Mouse (Mus musculus): Measurements from ENCODE around the gene Gm43302. TPM values are rescaled to one million over a fixed set of nuclear protein-coding genes. Genes with fewer than 3 reads are reported as not detected.
"Not testable (repeated sequence)": the region's sequence is repeated elsewhere in the genome, so short reads cannot be mapped to it uniquely, and the experiment has no call there.

The Gm43302 gene
- polyA plus RNA-seq, 1 experiment, result 1.1 TPM

DNA sequence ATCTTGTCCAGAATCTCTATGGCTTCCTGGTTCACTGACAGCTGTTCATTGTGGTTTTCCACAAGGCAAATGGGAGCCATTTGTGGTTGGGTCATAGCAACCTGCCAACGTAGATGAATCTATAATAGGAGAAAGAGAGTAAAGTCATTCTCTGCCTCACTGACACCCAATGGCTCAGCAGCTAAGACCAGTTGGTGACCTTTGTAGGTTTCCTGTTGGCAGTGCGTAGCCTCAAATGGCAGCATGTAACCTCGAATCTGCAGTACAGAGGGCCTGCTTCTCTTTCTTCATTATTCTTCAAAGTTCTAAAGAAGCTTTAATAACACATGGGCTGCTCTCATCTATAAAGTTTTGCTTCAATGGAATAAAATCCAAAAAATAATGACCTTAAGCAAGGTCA is 57.5 kb downstream of the Gm43302 start:
- H3K36me3 ChIP-seq (ENCODE audit: control insufficient read depth, insufficient read depth, low read length); H3K27ac ChIP-seq (ENCODE audit: insufficient read depth, low read depth, low read length); H3K4me1 ChIP-seq (ENCODE audit: control insufficient read depth, insufficient read depth, insufficient read length, low read length); H3K4me3 ChIP-seq (ENCODE audit: low read depth, low read length); H3K27me3 ChIP-seq (ENCODE audit: control insufficient read depth, insufficient read depth, low read length): not testable (repeated sequence)
- 68% methylated on average over 3 of the region's 3 CpGs for WGBS

DNA sequence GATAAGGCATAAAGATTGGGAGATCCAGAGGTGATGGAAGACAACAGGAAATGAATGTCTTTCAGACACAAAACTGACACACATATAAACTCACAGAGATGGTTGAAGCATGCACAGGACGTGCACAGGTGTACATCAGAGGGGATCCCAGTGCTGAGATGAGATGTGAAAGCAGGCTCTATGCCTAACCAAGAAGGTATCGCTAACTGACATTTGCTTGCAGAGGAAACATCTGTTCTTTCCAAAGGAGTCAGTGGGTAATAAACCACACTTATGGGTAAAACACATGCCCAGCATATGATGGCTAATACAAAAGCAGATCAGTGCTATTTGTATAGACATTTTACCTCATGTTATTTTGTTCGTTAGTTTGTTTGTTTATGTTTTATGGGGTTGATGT is 84.5 kb downstream of the Gm43302 start:
- H3K27me3 ChIP-seq (ENCODE audit: control insufficient read depth, insufficient read depth, low read length); H3K36me3 ChIP-seq (ENCODE audit: control insufficient read depth, insufficient read depth, low read length); H3K4me1 ChIP-seq (ENCODE audit: control insufficient read depth, insufficient read depth, insufficient read length, low read length); H3K4me3 ChIP-seq (ENCODE audit: low read depth, low read length); H3K27ac ChIP-seq (ENCODE audit: insufficient read depth, low read depth, low read length): not testable (repeated sequence)
- 67% methylated on average over 1 of the region's 3 CpGs for WGBS

DNA sequence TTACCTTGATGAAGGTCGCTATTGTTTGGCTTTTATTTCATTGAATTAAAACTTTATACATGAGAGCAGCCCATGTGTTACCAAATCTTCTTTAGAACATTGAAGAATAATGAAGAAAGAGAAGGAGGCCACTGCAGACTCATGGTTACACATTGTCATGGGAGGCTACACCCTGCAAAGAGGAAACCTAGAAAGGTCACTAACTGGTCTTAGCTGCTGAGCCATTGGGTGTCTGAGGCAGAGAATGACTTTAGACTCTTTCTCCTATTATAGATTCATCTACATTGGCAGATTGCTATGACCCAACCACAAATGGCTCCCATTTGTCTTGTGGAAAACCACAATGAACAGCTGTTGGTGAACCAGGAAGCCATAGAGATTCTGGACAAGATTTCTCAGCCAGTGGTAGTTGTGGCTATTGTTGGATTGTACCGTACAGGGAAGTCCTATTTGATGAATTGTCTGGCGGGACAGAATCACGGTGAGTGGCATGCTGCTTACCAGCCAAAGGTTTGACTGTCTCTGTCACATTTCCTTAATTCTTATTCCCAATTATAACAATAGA is 92.6 kb downstream of the Gm43302 start:
- not testable (repeated sequence) for H3K27me3 ChIP-seq (ENCODE audit: control insufficient read depth, insufficient read depth, low read length); H3K27ac ChIP-seq (ENCODE audit: insufficient read depth, low read depth, low read length); H3K4me3 ChIP-seq (ENCODE audit: low read depth, low read length); H3K36me3 ChIP-seq (ENCODE audit: control insufficient read depth, insufficient read depth, low read length); H3K4me1 ChIP-seq (ENCODE audit: control insufficient read depth, insufficient read depth, insufficient read length, low read length)
- 86% methylated on average over 4 of the region's 4 CpGs for WGBS

DNA sequence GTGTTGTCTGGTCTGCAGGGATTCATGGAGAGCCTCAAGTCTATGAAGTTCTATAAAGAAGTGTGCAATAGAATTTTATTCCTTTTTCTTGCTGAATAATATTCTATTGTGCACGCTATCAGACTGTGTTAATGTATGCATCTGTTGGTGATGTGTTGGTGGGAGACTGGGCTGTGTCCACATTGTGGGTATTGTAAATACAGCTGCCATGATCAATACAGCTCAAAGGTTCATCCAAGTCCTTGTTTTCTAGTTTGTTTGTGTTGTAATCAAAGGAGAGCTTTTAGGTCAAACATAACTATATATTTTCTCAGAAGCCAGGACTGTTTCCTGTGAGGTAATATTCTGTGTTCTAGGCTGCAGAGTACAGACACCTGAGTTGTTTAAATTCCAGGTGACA is 94.3 kb downstream of the Gm43302 start:
- not testable (repeated sequence) for H3K27me3 ChIP-seq (ENCODE audit: control insufficient read depth, insufficient read depth, low read length); H3K4me1 ChIP-seq (ENCODE audit: control insufficient read depth, insufficient read depth, insufficient read length, low read length); H3K36me3 ChIP-seq (ENCODE audit: control insufficient read depth, insufficient read depth, low read length); H3K27ac ChIP-seq (ENCODE audit: insufficient read depth, low read depth, low read length); H3K4me3 ChIP-seq (ENCODE audit: low read depth, low read length)
- 85% methylated on average over 1 of the region's 1 CpGs for WGBS

DNA sequence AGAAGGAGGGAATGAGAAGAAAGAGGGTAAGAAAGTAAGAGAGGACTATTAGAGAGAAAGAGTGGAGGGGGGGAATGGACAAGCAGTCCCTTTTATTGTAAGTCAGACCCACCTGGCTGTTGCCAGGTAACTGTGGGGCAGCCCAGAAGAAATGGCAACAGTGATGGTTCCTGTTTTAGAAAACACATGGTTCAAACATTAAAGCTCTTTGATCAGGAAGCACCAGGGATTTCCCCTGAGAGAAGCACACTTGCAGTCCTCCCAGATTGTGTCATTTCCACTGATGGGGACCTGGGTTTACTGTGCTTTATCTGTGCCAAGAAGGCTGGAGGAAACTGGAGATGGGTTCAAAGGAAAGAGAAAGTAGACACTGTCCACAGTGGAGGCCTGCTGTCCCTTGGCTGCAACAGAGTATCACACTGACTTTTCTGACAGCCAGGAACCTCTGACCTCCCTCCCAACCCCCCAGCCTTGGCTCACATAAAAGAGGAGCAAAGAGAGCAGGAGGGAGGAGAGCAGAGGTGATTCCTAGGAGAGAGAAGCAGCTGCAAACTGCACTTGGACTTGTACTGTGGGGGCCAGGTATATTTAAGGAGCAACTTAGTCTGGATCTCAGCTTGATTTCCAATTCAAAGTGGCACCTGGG is 95.5 kb downstream of the Gm43302 start:
- not testable (repeated sequence) for H3K27ac ChIP-seq (ENCODE audit: insufficient read depth, low read depth, low read length); H3K4me3 ChIP-seq (ENCODE audit: low read depth, low read length); H3K4me1 ChIP-seq (ENCODE audit: control insufficient read depth, insufficient read depth, insufficient read length, low read length); H3K27me3 ChIP-seq (ENCODE audit: control insufficient read depth, insufficient read depth, low read length); H3K36me3 ChIP-seq (ENCODE audit: control insufficient read depth, insufficient read depth, low read length)

DNA sequence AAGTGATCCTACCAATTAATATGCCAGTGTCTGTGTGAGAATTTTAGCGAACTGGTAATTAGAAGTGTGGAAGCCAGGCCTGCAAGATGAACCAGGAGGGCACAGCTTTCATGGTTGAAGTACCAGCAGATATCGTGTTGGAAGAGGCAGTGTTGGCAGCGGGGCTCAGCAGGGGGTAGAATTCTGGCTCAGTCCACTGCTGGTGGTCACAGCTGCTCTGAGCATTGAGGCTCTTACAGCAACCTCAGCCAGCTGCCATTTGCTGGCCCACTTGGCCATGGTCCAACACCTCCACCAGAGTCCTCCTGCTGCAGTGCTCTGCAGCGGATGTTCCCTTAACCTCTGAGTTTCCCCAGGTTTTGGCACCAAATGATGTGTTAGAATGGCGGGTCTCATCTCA is 97.2 kb downstream of the Gm43302 start:
- H3K4me1 ChIP-seq (ENCODE audit: control insufficient read depth, insufficient read depth, insufficient read length, low read length); H3K36me3 ChIP-seq (ENCODE audit: control insufficient read depth, insufficient read depth, low read length); H3K27ac ChIP-seq (ENCODE audit: insufficient read depth, low read depth, low read length); H3K27me3 ChIP-seq (ENCODE audit: control insufficient read depth, insufficient read depth, low read length); H3K4me3 ChIP-seq (ENCODE audit: low read depth, low read length): not testable (repeated sequence)
- whole genome bisulfite sequencing, result 85% methylated on average over 5 of the region's 5 CpGs

DNA sequence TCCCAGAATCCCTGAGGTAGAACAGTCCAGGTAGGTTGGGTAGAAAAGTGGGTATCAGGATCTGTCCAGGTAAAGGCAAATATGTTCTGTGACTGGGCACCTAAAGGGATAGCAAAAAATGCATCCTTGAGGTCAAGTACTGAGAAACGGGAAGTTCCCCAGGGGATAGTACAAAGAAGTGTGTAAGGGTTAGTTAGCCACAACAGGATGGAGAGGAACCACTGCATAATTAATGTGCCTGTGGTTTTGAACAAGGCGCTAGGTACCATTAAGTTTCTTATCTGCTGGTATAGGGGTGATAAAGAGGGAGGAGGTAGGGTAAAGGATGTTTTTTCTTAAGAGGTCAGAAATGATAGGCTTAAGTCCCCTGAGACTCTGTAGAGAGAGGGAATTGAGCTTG is 101.0 kb downstream of the Gm43302 start:
- not testable (repeated sequence) for H3K36me3 ChIP-seq (ENCODE audit: control insufficient read depth, insufficient read depth, low read length); H3K4me3 ChIP-seq (ENCODE audit: low read depth, low read length); H3K27me3 ChIP-seq (ENCODE audit: control insufficient read depth, insufficient read depth, low read length); H3K27ac ChIP-seq (ENCODE audit: insufficient read depth, low read depth, low read length); H3K4me1 ChIP-seq (ENCODE audit: control insufficient read depth, insufficient read depth, insufficient read length, low read length)
- 49% methylated on average over 2 of the region's 2 CpGs for WGBS

DNA sequence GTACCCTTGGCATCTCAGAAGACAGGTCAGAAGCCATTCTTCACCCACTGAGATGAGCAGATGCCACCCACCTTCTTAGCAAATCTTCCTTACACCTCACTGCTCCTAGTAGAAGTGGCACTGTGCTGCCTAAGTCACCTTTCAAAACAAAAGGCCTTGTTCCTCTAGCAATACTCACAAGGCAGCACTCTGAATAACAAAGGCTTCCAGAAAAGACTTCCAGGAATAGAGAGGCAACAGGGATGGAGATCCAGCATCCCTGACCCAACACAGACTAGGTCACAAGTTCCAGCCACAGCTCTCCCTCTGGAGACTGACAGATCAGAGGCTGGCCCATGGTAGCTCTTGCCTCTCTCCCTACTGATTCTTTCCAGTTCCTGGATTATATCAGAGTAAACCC is 112.0 kb downstream of the Gm43302 start:
- no peak for TF ChIP-seq CTCF (IDR thresholded peaks at IDR 0.05; ENCODE audit: extremely low read depth, insufficient read length, insufficient replicate concordance, low read depth, low read length)
- TF ChIP-seq POLR2A (IDR thresholded peaks at IDR 0.05; ENCODE audit: low read depth, low read length), result no peak
- Histone ChIP-seq H3K27me3 (ENCODE audit: control insufficient read depth, insufficient read depth, low read length) (no peaks in the 10 kb centered on the region), H3K36me3 (ENCODE audit: control insufficient read depth, insufficient read depth, low read length) (no peaks in the 10 kb centered on the region), H3K27ac (ENCODE audit: insufficient read depth, low read depth, low read length) (no peak overlapping the region), H3K4me1 (ENCODE audit: control insufficient read depth, insufficient read depth, insufficient read length, low read length) (no peaks in the 10 kb centered on the region), H3K4me3 (ENCODE audit: low read depth, low read length) (no peak overlapping the region)

Other genes with a start within 250 kb of the Gm43302 start
- gene Gbp9, start 154.2 kb downstream of the Gm43302 start, polyA plus RNA-seq (2012; rRNA removed), result 0.66 and 1.3 TPM in 2 replicates
- 1.3 and 2.7 TPM in 2 replicates for gene Gbp8, start 154.2 kb downstream of the Gm43302 start, polyA plus RNA-seq (2012; rRNA removed)
- gene Gbp4, start 154.1 kb downstream of the Gm43302 start, polyA plus RNA-seq (2012; rRNA removed), result 3.3 and 4.9 TPM in 2 replicates
- gene Gbp10, start 54.2 kb downstream of the Gm43302 start, polyA plus RNA-seq (2012; rRNA removed), result 0.04 and 0.08 TPM in 2 replicates
- 1.0 and 3.2 TPM in 2 replicates for gene Gbp6, start within 50 bp of the Gm43302 start, polyA plus RNA-seq (2012; rRNA removed)
- gene Lrrc8b, start 122.1 kb upstream of the Gm43302 start, polyA plus RNA-seq (2012; rRNA removed), result 8.3 and 19.6 TPM in 2 replicates
- gene Lrrc8c, start 225.7 kb upstream of the Gm43302 start, polyA plus RNA-seq (2012; rRNA removed), result 5.1 and 7.6 TPM in 2 replicates

All from small intestine, adult 2 months (tissue).